Mouse (Mus musculus): ENCODE results near the gene Yy1.

DNA sequence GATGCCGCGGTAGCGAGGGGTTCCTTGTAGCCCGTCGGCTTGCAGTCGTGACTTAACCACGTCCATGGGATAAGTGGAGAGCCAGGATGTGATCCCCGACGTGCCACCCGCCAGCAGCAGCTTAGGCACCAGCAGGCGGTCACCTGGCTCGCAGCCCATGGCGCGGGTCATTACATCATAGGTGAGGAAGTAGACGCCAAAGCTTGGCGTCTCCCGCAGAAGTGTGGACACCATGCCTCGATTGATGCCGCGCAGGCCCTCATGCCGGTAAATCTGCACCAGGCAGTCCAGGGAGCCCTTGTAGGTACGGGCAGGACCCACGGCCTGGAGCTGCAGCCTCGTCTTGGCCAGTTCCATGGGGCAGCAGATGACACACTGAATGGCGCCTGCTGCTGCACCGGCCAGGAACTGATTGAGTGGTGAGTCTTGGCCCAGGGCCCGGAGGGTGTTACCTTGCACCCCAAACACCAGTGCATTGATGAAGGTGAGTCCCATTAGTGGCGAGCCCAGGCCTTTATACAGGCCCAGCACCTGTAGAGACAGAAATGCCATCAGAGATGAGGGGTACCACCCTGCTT is 34.3 kb downstream of the Yy1 start:
- TF ChIP-seq CTCF (conservative IDR thresholded peaks at IDR 0.05; ENCODE audit: low read length) (no peak), POU5F1 (IDR thresholded peaks at IDR 0.05; ENCODE audit: borderline replicate concordance, low read length) (no peak)
